Mouse (Mus musculus) skeletal muscle tissue, adult 2 months (tissue): Measurements from ENCODE around the gene Gm20909.
"Not testable (repeated sequence)": the region's sequence is repeated elsewhere in the genome, so short reads cannot be mapped to it uniquely, and the experiment has no call there.

Experiments used
- DNase-seq: peaks from one replicate; pipeline ENCODE4 v3.0.0-alpha.2; 2012; ENCODE audit warnings: low read depth, low spot score

Gm20909 gene

DNA sequence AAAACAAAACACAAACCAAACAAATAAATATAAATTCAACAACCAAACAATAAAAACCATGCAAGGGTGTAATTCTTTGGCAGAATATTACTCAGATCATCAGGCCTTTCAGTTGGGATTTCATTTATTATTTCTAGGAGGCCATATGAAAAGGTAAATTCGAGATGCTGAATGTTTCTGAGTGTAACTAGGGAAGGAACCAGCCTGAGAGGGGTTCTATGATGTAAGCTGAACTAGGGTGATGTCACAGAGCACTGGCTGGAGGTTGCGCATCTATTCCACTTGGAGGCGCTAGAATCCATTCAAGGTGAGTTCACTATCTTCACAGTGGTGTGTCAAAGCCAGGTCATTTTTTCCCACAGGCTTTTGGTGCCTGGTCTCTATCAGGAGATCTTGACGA is at the start of gene Gm20909:
TSS of gene Gm20909 (plus strand) at position 301 of the 400 bp plus-strand sequence.
- not testable (repeated sequence) for DNase-seq
